Mouse (Mus musculus) forebrain, postnatal 0 days (tissue): ENCODE measurements at regions not wholly inside any gene's neighbourhood (a gene's known extent, or its start where the extent isn't known, plus 50 kb on each side); places are given as distances from the start of the nearest gene placed in this dataset.

Experiments used
- ATAC-seq: fragments of 200-750 bp; cut with Nextera tagmentation; 2 replicates; pipeline ENCODE4 v1.8.0; 2017; ENCODE audit warnings: mild to moderate bottlenecking, moderate library complexity
- DNase-seq: peaks from one replicate; pipeline ENCODE4 v3.0.0-alpha.2; 2015
- H3K27ac ChIP-seq: fragments of 300-500 bp; sonication (generic); 2 replicates; pipeline ENCODE4 v1.5.1; 2014; ENCODE audit warnings: low read depth, mild to moderate bottlenecking, antibody characterized with exemption, low read length, moderate library complexity, mixed read lengths
- H3K27me3 ChIP-seq: fragments of 300-500 bp; sonication (generic); 2 replicates; pipeline ENCODE4 v1.6.1; 2014; ENCODE audit warnings: mild to moderate bottlenecking, low read length, mixed read lengths; ENCODE audit not compliant: insufficient read depth
- H3K36me3 ChIP-seq: fragments of 300-500 bp; sonication (generic); 2 replicates; pipeline ENCODE4 v1.6.1; 2014; ENCODE audit warnings: mild to moderate bottlenecking, moderate library complexity; ENCODE audit not compliant: insufficient read depth
- H3K4me1 ChIP-seq: fragments of 300-500 bp; sonication (generic); 2 replicates; pipeline ENCODE4 v1.6.1; 2014; ENCODE audit warnings: antibody characterized with exemption; ENCODE audit not compliant: insufficient read depth
- H3K4me2 ChIP-seq: fragments of 300-500 bp; sonication (generic); 2 replicates; pipeline ENCODE4 v1.6.1; 2014; ENCODE audit warnings: low read depth, mild to moderate bottlenecking, moderate library complexity
- H3K4me3 ChIP-seq: fragments of 300-500 bp; sonication (generic); 2 replicates; pipeline ENCODE4 v1.5.1; 2014; ENCODE audit warnings: low read depth, low read length, mixed read lengths
- H3K9ac ChIP-seq: fragments of 300-500 bp; sonication (generic); 2 replicates; pipeline ENCODE4 v1.6.1; 2014; ENCODE audit warnings: mild to moderate bottlenecking
- H3K9me3 ChIP-seq: fragments of 300-500 bp; sonication (generic); 2 replicates; pipeline ENCODE4 v1.6.1; 2016; ENCODE audit warnings: low read length
- CTCF ChIP-seq: sonication (generic); IDR thresholded peaks from 2 replicates; pipeline ENCODE4 v1.5.1; 2016; ENCODE audit warnings: antibody characterized with exemption, control low read depth, low read depth
- WGBS: fragments of 180-500 bp; shearing (Covaris S2); extraction: QIAGEN DNeasy Blood & Tissue Kit; methylation state at CpG from one replicate; pipeline ENCODE4 v1.1.7; 2014; 5-methylcytosine and 5-hydroxymethylcytosine counted together
- microRNA-seq, 2 experiments: library from miRNA; unstranded; fragments of <30 nt; microRNA quantifications; one replicate each; pipeline ENCODE4; 2016

GRCm38 (mm10) chr3:6137374-6137773 is 386.8 kb downstream of the Gm8797 start:
- DNase-seq (no peak), ATAC-seq (no peak)
- Histone ChIP-seq H3K4me3 (no peak overlapping the region), H3K4me2 (no peak overlapping the region), H3K9ac (no peak overlapping the region), H3K9me3 (no peaks in the 10 kb centered on the region), H3K36me3 (no peaks in the 10 kb centered on the region), H3K4me1 (no peaks in the 10 kb centered on the region), H3K27ac (no peak overlapping the region), H3K27me3 (no peaks in the 10 kb centered on the region)
- 97% methylated on average over 17 of the region's 17 CpGs for WGBS
- no peak for TF ChIP-seq CTCF

DNA sequence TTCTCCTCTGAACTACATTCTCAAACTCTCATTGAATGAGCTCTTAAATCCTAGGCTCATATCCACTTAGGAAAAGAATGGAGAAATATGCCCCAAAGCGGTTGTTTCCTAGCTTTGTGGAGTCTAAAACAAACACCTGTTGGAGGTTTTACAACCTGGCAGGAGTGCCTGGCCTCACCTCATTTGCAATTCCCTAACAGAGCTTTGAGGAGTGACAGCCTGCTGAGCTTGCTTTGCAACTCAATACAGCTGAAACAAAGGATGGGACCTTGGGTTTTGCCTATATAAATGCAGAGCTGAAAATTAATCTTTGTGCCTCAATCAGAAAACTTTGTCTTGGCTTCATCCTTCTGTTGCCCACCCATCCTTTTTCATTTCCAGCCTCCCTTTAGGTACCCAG is 423.2 kb downstream of the Gm8797 start:
- Histone ChIP-seq H3K9ac (no peak overlapping the region), H3K4me2 (no peak overlapping the region), H3K4me1 (no peaks in the 10 kb centered on the region), H3K4me3 (no peak overlapping the region), H3K9me3 (no peaks in the 10 kb centered on the region), H3K27me3 (no peaks in the 10 kb centered on the region), H3K27ac (no peak overlapping the region), H3K36me3 (no peaks in the 10 kb centered on the region)
- WGBS = 20% methylated on average over 1 of the region's 1 CpGs
- no peak for DNase-seq
- no peak for ATAC-seq
- TF ChIP-seq CTCF = no peak

GRCm38 (mm10) chr3:6182533-6182932 is 431.9 kb downstream of the Gm8797 start:
- WGBS = 85% methylated on average over 2 of the region's 2 CpGs
- ATAC-seq = no peak

GRCm38 (mm10) chr3:6183400-6183799 is 432.8 kb downstream of the Gm8797 start:
- TF ChIP-seq CTCF = no peak
- WGBS = 38% methylated on average over 1 of the region's 1 CpGs
- no peak overlapping the region for H3K4me2 ChIP-seq
- no peaks in the 10 kb centered on the region for H3K9me3 ChIP-seq
- no peak overlapping the region for H3K9ac ChIP-seq
- no peaks in the 10 kb centered on the region for H3K36me3 ChIP-seq
- no peaks in the 10 kb centered on the region for H3K4me1 ChIP-seq
- DNase-seq (no peak), ATAC-seq (peak; percentile 82)
- H3K4me3 ChIP-seq = no peak overlapping the region
- no peak overlapping the region for H3K27ac ChIP-seq
- no peaks in the 10 kb centered on the region for H3K27me3 ChIP-seq

More at GRCm38 (mm10) chr3:6182533-6182932, 431.9 kb downstream of the Gm8797 start:
- no peak for DNase-seq
- no peak overlapping the region for H3K27ac ChIP-seq
- no peaks in the 10 kb centered on the region for H3K9me3 ChIP-seq
- no peak overlapping the region for H3K4me2 ChIP-seq
- H3K9ac ChIP-seq = no peak overlapping the region
- H3K27me3 ChIP-seq = no peaks in the 10 kb centered on the region
- H3K4me3 ChIP-seq = no peak overlapping the region
- no peak for TF ChIP-seq CTCF
- H3K4me1 ChIP-seq = no peaks in the 10 kb centered on the region
- no peaks in the 10 kb centered on the region for H3K36me3 ChIP-seq

GRCm38 (mm10) chr3:6204656-6205055 is 415.6 kb downstream of the 1700008P02Rik start:
- no peaks in the 10 kb centered on the region for H3K4me1 ChIP-seq
- no peaks in the 10 kb centered on the region for H3K9me3 ChIP-seq
- H3K4me3 ChIP-seq = no peak overlapping the region
- H3K36me3 ChIP-seq = no peaks in the 10 kb centered on the region
- no peak overlapping the region for H3K4me2 ChIP-seq
- WGBS = 71% methylated on average over 2 of the region's 2 CpGs
- ATAC-seq = no peak
- H3K9ac ChIP-seq = no peak overlapping the region
- TF ChIP-seq CTCF = no peak
- no peaks in the 10 kb centered on the region for H3K27me3 ChIP-seq
- no peak for DNase-seq
- no peak overlapping the region for H3K27ac ChIP-seq

GRCm38 (mm10) chr3:6228685-6229084 is 391.6 kb downstream of the 1700008P02Rik start:
- no peak overlapping the region for H3K4me2 ChIP-seq
- ATAC-seq (no peak), DNase-seq (no peak)
- no peak overlapping the region for H3K9ac ChIP-seq
- no peak overlapping the region for H3K27ac ChIP-seq
- H3K27me3 ChIP-seq = no peaks in the 10 kb centered on the region
- no peak overlapping the region for H3K4me3 ChIP-seq
- 81% methylated on average over 1 of the region's 1 CpGs for whole genome bisulfite sequencing
- no peaks in the 10 kb centered on the region for H3K36me3 ChIP-seq
- no peak for TF ChIP-seq CTCF
- no peaks in the 10 kb centered on the region for H3K4me1 ChIP-seq
- H3K9me3 ChIP-seq = no peaks in the 10 kb centered on the region

Small RNAs in the stretch of these regions (microRNA-seq; reads per million reads assigned to microRNA genes)
- gene Gm25144 (0 reads per million in 2 experiments), gene Gm25352 (0 reads per million in 2 experiments)
